Mouse (Mus musculus) limb, embryonic 13.5 days (tissue): ENCODE measurements at regions not wholly inside any gene's neighbourhood (a gene's known extent, or its start where the extent isn't known, plus 50 kb on each side); places are given as distances from the start of the nearest gene placed in this dataset.
A peak's percentile ranks its signal among the peaks of the same experiment; 100 is the strongest.

Source experiments
- ATAC-seq: fragments of 200-750 bp; cut with Nextera tagmentation; 2 replicates; pipeline ENCODE4 v1.8.0; 2017; ENCODE audit warnings: low read depth, moderate number of reproducible peaks, moderate TSS enrichment; ENCODE audit not compliant: low FRiP score
- H3K27ac ChIP-seq: fragments of 300-500 bp; sonication (generic); 2 replicates; pipeline ENCODE4 v1.5.1; 2015; ENCODE audit warnings: inconsistent platforms, mild to moderate bottlenecking, moderate library complexity
- H3K27me3 ChIP-seq: fragments of 300-500 bp; sonication (generic); 2 replicates; pipeline ENCODE4 v1.6.1; 2015; ENCODE audit warnings: mild to moderate bottlenecking, inconsistent platforms
- H3K36me3 ChIP-seq: fragments of 300-500 bp; sonication (generic); 2 replicates; pipeline ENCODE4 v1.6.1; 2015; ENCODE audit warnings: inconsistent platforms, mild to moderate bottlenecking, moderate library complexity
- H3K4me1 ChIP-seq: fragments of 300-500 bp; sonication (generic); 2 replicates; pipeline ENCODE4 v1.6.1; 2015; ENCODE audit warnings: inconsistent platforms
- H3K4me2 ChIP-seq: fragments of 300-500 bp; sonication (generic); replicated peaks from 2 replicates; pipeline ENCODE4 v1.6.1; 2015; ENCODE audit warnings: inconsistent platforms, mild to moderate bottlenecking, moderate library complexity
- H3K4me3 ChIP-seq: fragments of 300-500 bp; sonication (generic); 2 replicates; pipeline ENCODE4 v1.5.1; 2015; ENCODE audit warnings: moderate library complexity, mild to moderate bottlenecking, inconsistent platforms
- H3K9ac ChIP-seq: fragments of 300-500 bp; sonication (generic); 2 replicates; pipeline ENCODE4 v1.6.1; 2015; ENCODE audit warnings: mild to moderate bottlenecking, inconsistent platforms
- H3K9me3 ChIP-seq: fragments of 300-500 bp; sonication (generic); 2 replicates; pipeline ENCODE4 v1.6.1; 2016; ENCODE audit warnings: inconsistent platforms
- WGBS: fragments of 180-500 bp; shearing (Covaris S2); methylation state at CpG from one replicate; pipeline ENCODE4 v1.1.7; 2015; 5-methylcytosine and 5-hydroxymethylcytosine counted together

GRCm38 (mm10) chr9:52287246-52287651 lies 118.9 kb upstream of the Zc3h12c start:
- peak overlapping the region; percentile 69 for H3K4me2 ChIP-seq
- 0 out of 2 replicates have a peak, but pooled peaks cover 4% of the 10 kb centered on the region for H3K4me1 ChIP-seq
- H3K27me3 ChIP-seq: 0 out of 2 replicates have a peak, but pooled peaks cover 2% of the 10 kb centered on the region
- peak overlapping the region; percentile 56; the same call in 1 of the 2 replicates for H3K9ac ChIP-seq
- no peak overlapping the region for H3K27ac ChIP-seq
- H3K4me3 ChIP-seq: peak overlapping the region; percentile 38
- ATAC-seq: no peak
- H3K9me3 ChIP-seq: no peaks in the 10 kb centered on the region
- H3K36me3 ChIP-seq: no peaks in the 10 kb centered on the region
- WGBS: 5% methylated on average over 10 of the region's 10 CpGs

- Histone ChIP-seq H3K9ac (no peak overlapping the region), H3K9me3 (no peaks in the 10 kb centered on the region), H3K27ac (no peak overlapping the region), H3K4me2 (no peak overlapping the region), H3K27me3 (0 out of 2 replicates have a peak, but pooled peaks cover 2% of the 10 kb centered on the region), H3K4me3 (no peak overlapping the region), H3K4me1 (0 out of 2 replicates have a peak, but pooled peaks cover 4% of the 10 kb centered on the region), H3K36me3 (no peaks in the 10 kb centered on the region)
- WGBS: 25% methylated on average over 1 of the region's 1 CpGs
- ATAC-seq: no peak
These were observed 117.7 kb upstream of the Zc3h12c start for GRCm38 (mm10) chr9:52286104-52286503.

GRCm38 (mm10) chr9:52283558-52283957 lies 115.2 kb upstream of the Zc3h12c start:
- no peak overlapping the region for H3K9ac ChIP-seq
- no peaks in the 10 kb centered on the region for H3K9me3 ChIP-seq
- no peak overlapping the region for H3K4me3 ChIP-seq
- 0 out of 2 replicates have a peak, but pooled peaks cover 4% of the 10 kb centered on the region for H3K4me1 ChIP-seq
- H3K27ac ChIP-seq: no peak overlapping the region
- ATAC-seq: no peak
- 35% methylated on average over 2 of the region's 2 CpGs for WGBS
- no peak overlapping the region for H3K4me2 ChIP-seq
- 0 out of 2 replicates have a peak, but pooled peaks cover 2% of the 10 kb centered on the region for H3K27me3 ChIP-seq
- H3K36me3 ChIP-seq: no peaks in the 10 kb centered on the region

GRCm38 (mm10) chr9:52280995-52281394 lies 112.6 kb upstream of the Zc3h12c start:
- Histone ChIP-seq H3K4me3 (no peak overlapping the region), H3K4me1 (0 out of 2 replicates have a peak, but pooled peaks cover 1% of the 10 kb centered on the region), H3K27me3 (0 out of 2 replicates have a peak, but pooled peaks cover 2% of the 10 kb centered on the region), H3K9me3 (no peaks in the 10 kb centered on the region), H3K4me2 (no peak overlapping the region), H3K9ac (no peak overlapping the region), H3K27ac (no peak overlapping the region), H3K36me3 (no peaks in the 10 kb centered on the region)
- whole genome bisulfite sequencing: 70% methylated on average over 5 of the region's 5 CpGs
- ATAC-seq: no peak

GRCm38 (mm10) chr9:52280556-52280955 lies 112.2 kb upstream of the Zc3h12c start:
- no peak for ATAC-seq
- Histone ChIP-seq H3K9ac (no peak overlapping the region), H3K9me3 (no peaks in the 10 kb centered on the region), H3K4me1 (no peaks in the 10 kb centered on the region), H3K4me3 (no peak overlapping the region), H3K27me3 (0 out of 2 replicates have a peak, but pooled peaks cover 2% of the 10 kb centered on the region), H3K4me2 (no peak overlapping the region), H3K27ac (no peak overlapping the region), H3K36me3 (no peaks in the 10 kb centered on the region)
- 87% methylated on average over 3 of the region's 3 CpGs for WGBS

GRCm38 (mm10) chr9:52278701-52279023 lies 110.3 kb upstream of the Zc3h12c start:
- H3K9me3 ChIP-seq: no peaks in the 10 kb centered on the region
- no peaks in the 10 kb centered on the region for H3K4me1 ChIP-seq
- 65% methylated on average over 3 of the region's 3 CpGs for WGBS
- H3K27me3 ChIP-seq: 0 out of 2 replicates have a peak, but pooled peaks cover 2% of the 10 kb centered on the region
- no peak overlapping the region for H3K4me3 ChIP-seq
- H3K27ac ChIP-seq: no peak overlapping the region
- no peak for ATAC-seq
- no peaks in the 10 kb centered on the region for H3K36me3 ChIP-seq
- H3K9ac ChIP-seq: no peak overlapping the region
- no peak overlapping the region for H3K4me2 ChIP-seq

- Histone ChIP-seq H3K27ac (no peak overlapping the region), H3K4me3 (no peak overlapping the region), H3K36me3 (no peaks in the 10 kb centered on the region), H3K4me2 (no peak overlapping the region), H3K9ac (no peak overlapping the region), H3K27me3 (0 out of 2 replicates have a peak, but pooled peaks cover 2% of the 10 kb centered on the region), H3K4me1 (no peaks in the 10 kb centered on the region), H3K9me3 (no peaks in the 10 kb centered on the region)
- WGBS: 44% methylated on average over 14 of the region's 14 CpGs
- no peak for ATAC-seq
These were observed 109.8 kb upstream of the Zc3h12c start for GRCm38 (mm10) chr9:52277954-52278700.

- WGBS: 80% methylated on average over 3 of the region's 3 CpGs
- Histone ChIP-seq H3K9ac (no peak overlapping the region), H3K4me2 (no peak overlapping the region), H3K9me3 (no peaks in the 10 kb centered on the region), H3K27ac (no peak overlapping the region), H3K4me3 (no peak overlapping the region), H3K4me1 (no peaks in the 10 kb centered on the region), H3K27me3 (no peaks in the 10 kb centered on the region), H3K36me3 (no peaks in the 10 kb centered on the region)
- no peak for ATAC-seq
These were observed 105.6 kb upstream of the Zc3h12c start for GRCm38 (mm10) chr9:52273994-52274393.

GRCm38 (mm10) chr9:52272668-52273067 lies 104.3 kb upstream of the Zc3h12c start:
- Histone ChIP-seq H3K27ac (no peak overlapping the region), H3K4me2 (no peak overlapping the region), H3K4me3 (no peak overlapping the region), H3K4me1 (no peaks in the 10 kb centered on the region), H3K27me3 (no peaks in the 10 kb centered on the region), H3K9me3 (no peaks in the 10 kb centered on the region), H3K9ac (no peak overlapping the region), H3K36me3 (no peaks in the 10 kb centered on the region)
- ATAC-seq: no peak
- 71% methylated on average over 2 of the region's 2 CpGs for whole genome bisulfite sequencing

GRCm38 (mm10) chr9:52271345-52272116 lies 103.2 kb upstream of the Zc3h12c start:
- WGBS: 87% methylated on average over 7 of the region's 7 CpGs
- no peak overlapping the region for H3K4me3 ChIP-seq
- H3K4me1 ChIP-seq: no peaks in the 10 kb centered on the region
- H3K4me2 ChIP-seq: no peak overlapping the region
- no peaks in the 10 kb centered on the region for H3K27me3 ChIP-seq
- ATAC-seq: no peak
- no peak overlapping the region for H3K9ac ChIP-seq
- no peak overlapping the region for H3K27ac ChIP-seq
- H3K36me3 ChIP-seq: no peaks in the 10 kb centered on the region
- no peaks in the 10 kb centered on the region for H3K9me3 ChIP-seq

GRCm38 (mm10) chr9:52261538-52261937 lies 93.2 kb upstream of the Zc3h12c start:
- H3K27me3 ChIP-seq: no peaks in the 10 kb centered on the region
- no peaks in the 10 kb centered on the region for H3K9me3 ChIP-seq
- H3K27ac ChIP-seq: no peak overlapping the region
- no peak for ATAC-seq
- no peak overlapping the region for H3K4me3 ChIP-seq
- WGBS: 92% methylated on average over 2 of the region's 2 CpGs
- no peak overlapping the region for H3K9ac ChIP-seq
- H3K36me3 ChIP-seq: no peaks in the 10 kb centered on the region
- H3K4me1 ChIP-seq: no peaks in the 10 kb centered on the region
- H3K4me2 ChIP-seq: no peak overlapping the region

- no peak for ATAC-seq
- no peak overlapping the region for H3K4me3 ChIP-seq
- H3K27me3 ChIP-seq: no peaks in the 10 kb centered on the region
- H3K36me3 ChIP-seq: no peaks in the 10 kb centered on the region
- WGBS: 57% methylated on average over 9 of the region's 9 CpGs
- H3K4me2 ChIP-seq: no peak overlapping the region
- H3K4me1 ChIP-seq: no peaks in the 10 kb centered on the region
- no peaks in the 10 kb centered on the region for H3K9me3 ChIP-seq
- no peak overlapping the region for H3K27ac ChIP-seq
- H3K9ac ChIP-seq: no peak overlapping the region
These were observed 91.1 kb upstream of the Zc3h12c start for GRCm38 (mm10) chr9:52259459-52259858.
